Mouse (Mus musculus): ENCODE measurements around the gene Glmn. TPM values are rescaled to one million over a fixed set of nuclear protein-coding genes. Genes with fewer than 3 reads are reported as not detected.

Gene Glmn
- polyA plus RNA-seq, 1 experiment from 2014 or later = 47.6 TPM

- peaks cover 4% of the 10 kb centered on the region; the same call in 1 of the 2 replicates for H3K36me3 ChIP-seq (ENCODE audit: control insufficient read depth, insufficient read depth, low read length)
- peak overlapping the region; percentile 72 for H3K4me2 ChIP-seq (ENCODE audit: low read depth, low read length)
- WGBS = 9% methylated on average over 4 of the region's 4 CpGs
- H3K27ac ChIP-seq (ENCODE audit: low read depth, low read length) = no peak overlapping the region; the same call in 1 of the 2 replicates
- ATAC-seq (ENCODE audit: low read depth) = no peak
- peaks cover 4% of the 10 kb centered on the region; the same call in 1 of the 2 replicates for H3K4me1 ChIP-seq (ENCODE audit: control insufficient read depth, insufficient read depth, low read length)
- H3K4me3 ChIP-seq (ENCODE audit: low read depth, low read length) = peak overlapping the region; percentile 50
- peak overlapping the region; percentile 72; the same call in 1 of the 2 replicates for H3K9ac ChIP-seq (replicated peaks; ENCODE audit: low read depth, low read length)
- H3K27me3 ChIP-seq (ENCODE audit: control insufficient read depth, insufficient read depth, low read length) = no peaks in the 10 kb centered on the region
- H3K9me3 ChIP-seq (ENCODE audit: control insufficient read depth, low read length) = no peaks in the 10 kb centered on the region
Measured at GRCm38 (mm10) chr5:107598380-107598779, 692 bp upstream of the Glmn start.

- H3K4me3 ChIP-seq (ENCODE audit: low read depth, low read length) = no peak overlapping the region
- H3K36me3 ChIP-seq (ENCODE audit: control insufficient read depth, insufficient read depth, low read length) = peaks cover 10% of the 10 kb centered on the region; the same call in 1 of the 2 replicates
- WGBS = 90% methylated on average over 9 of the region's 9 CpGs
- no peaks in the 10 kb centered on the region for H3K4me1 ChIP-seq (ENCODE audit: control insufficient read depth, insufficient read depth, low read length)
- H3K4me2 ChIP-seq (ENCODE audit: low read depth, low read length) = no peak overlapping the region
- H3K9me3 ChIP-seq (ENCODE audit: control insufficient read depth, low read length) = no peaks in the 10 kb centered on the region
- no peaks in the 10 kb centered on the region for H3K27me3 ChIP-seq (ENCODE audit: control insufficient read depth, insufficient read depth, low read length)
- no peak; the same call in 1 of the 2 replicates for ATAC-seq (ENCODE audit: low read depth)
- no peak overlapping the region for H3K9ac ChIP-seq (replicated peaks; ENCODE audit: low read depth, low read length)
- no peak overlapping the region for H3K27ac ChIP-seq (ENCODE audit: low read depth, low read length)
Measured at GRCm38 (mm10) chr5:107569148-107569547, 28.5 kb downstream of the Glmn start.

- Histone ChIP-seq H3K36me3 (ENCODE audit: control insufficient read depth, insufficient read depth, low read length) (peaks cover 15% of the 10 kb centered on the region), H3K9me3 (ENCODE audit: control insufficient read depth, low read length) (no peaks in the 10 kb centered on the region), H3K4me2 (ENCODE audit: low read depth, low read length) (no peak overlapping the region), H3K9ac (replicated peaks; ENCODE audit: low read depth, low read length) (no peak overlapping the region), H3K4me1 (ENCODE audit: control insufficient read depth, insufficient read depth, low read length) (no peaks in the 10 kb centered on the region), H3K4me3 (ENCODE audit: low read depth, low read length) (no peak overlapping the region), H3K27ac (ENCODE audit: low read depth, low read length) (no peak overlapping the region), H3K27me3 (ENCODE audit: control insufficient read depth, insufficient read depth, low read length) (no peaks in the 10 kb centered on the region)
- WGBS = 93% methylated on average over 3 of the region's 3 CpGs
- no peak for ATAC-seq (ENCODE audit: low read depth)
Measured at GRCm38 (mm10) chr5:107556969-107557368, 40.7 kb downstream of the Glmn start.

GRCm38 (mm10) chr5:107554336-107554735 is 43.4 kb downstream of the Glmn start:
- Histone ChIP-seq H3K27ac (ENCODE audit: low read depth, low read length) (no peak overlapping the region), H3K36me3 (ENCODE audit: control insufficient read depth, insufficient read depth, low read length) (peaks cover 14% of the 10 kb centered on the region), H3K27me3 (ENCODE audit: control insufficient read depth, insufficient read depth, low read length) (no peaks in the 10 kb centered on the region), H3K4me1 (ENCODE audit: control insufficient read depth, insufficient read depth, low read length) (no peaks in the 10 kb centered on the region), H3K9me3 (ENCODE audit: control insufficient read depth, low read length) (no peaks in the 10 kb centered on the region), H3K9ac (replicated peaks; ENCODE audit: low read depth, low read length) (no peak overlapping the region), H3K4me3 (ENCODE audit: low read depth, low read length) (no peak overlapping the region), H3K4me2 (ENCODE audit: low read depth, low read length) (no peak overlapping the region)
- ATAC-seq (ENCODE audit: low read depth) = no peak
- WGBS = 91% methylated on average over 5 of the region's 5 CpGs

GRCm38 (mm10) chr5:107548444-107548843 is 49.2 kb downstream of the Glmn start:
- Histone ChIP-seq H3K9me3 (ENCODE audit: control insufficient read depth, low read length) (no peaks in the 10 kb centered on the region), H3K36me3 (ENCODE audit: control insufficient read depth, insufficient read depth, low read length) (no peaks in the 10 kb centered on the region), H3K27me3 (ENCODE audit: control insufficient read depth, insufficient read depth, low read length) (no peaks in the 10 kb centered on the region), H3K4me1 (ENCODE audit: control insufficient read depth, insufficient read depth, low read length) (no peaks in the 10 kb centered on the region), H3K27ac (ENCODE audit: low read depth, low read length) (no peak overlapping the region), H3K4me2 (ENCODE audit: low read depth, low read length) (no peak overlapping the region), H3K9ac (replicated peaks; ENCODE audit: low read depth, low read length) (no peak overlapping the region), H3K4me3 (ENCODE audit: low read depth, low read length) (no peak overlapping the region)
- ATAC-seq (ENCODE audit: low read depth) = no peak
- 88% methylated on average over 3 of the region's 3 CpGs for WGBS

GRCm38 (mm10) chr5:107547955-107548354 is 49.7 kb downstream of the Glmn start:
- no peak overlapping the region for H3K4me3 ChIP-seq (ENCODE audit: low read depth, low read length)
- no peaks in the 10 kb centered on the region for H3K36me3 ChIP-seq (ENCODE audit: control insufficient read depth, insufficient read depth, low read length)
- 92% methylated on average over 3 of the region's 3 CpGs for WGBS
- no peaks in the 10 kb centered on the region for H3K4me1 ChIP-seq (ENCODE audit: control insufficient read depth, insufficient read depth, low read length)
- H3K27me3 ChIP-seq (ENCODE audit: control insufficient read depth, insufficient read depth, low read length) = no peaks in the 10 kb centered on the region
- H3K4me2 ChIP-seq (ENCODE audit: low read depth, low read length) = no peak overlapping the region
- H3K9ac ChIP-seq (replicated peaks; ENCODE audit: low read depth, low read length) = no peak overlapping the region
- no peak overlapping the region for H3K27ac ChIP-seq (ENCODE audit: low read depth, low read length)
- no peak for ATAC-seq (ENCODE audit: low read depth)
- no peaks in the 10 kb centered on the region for H3K9me3 ChIP-seq (ENCODE audit: control insufficient read depth, low read length)

- WGBS = 87% methylated on average over 4 of the region's 4 CpGs
- ATAC-seq (ENCODE audit: low read depth) = no peak
Measured at GRCm38 (mm10) chr5:107545927-107546326, 51.8 kb downstream of the Glmn start.

GRCm38 (mm10) chr5:107541696-107542095 is 56.0 kb downstream of the Glmn start:
- H3K27ac ChIP-seq (ENCODE audit: low read depth, low read length) = no peak overlapping the region
- no peak overlapping the region for H3K4me3 ChIP-seq (ENCODE audit: low read depth, low read length)
- H3K4me1 ChIP-seq (ENCODE audit: control insufficient read depth, insufficient read depth, low read length) = no peaks in the 10 kb centered on the region
- WGBS = 34% methylated on average over 7 of the region's 7 CpGs
- no peaks in the 10 kb centered on the region for H3K36me3 ChIP-seq (ENCODE audit: control insufficient read depth, insufficient read depth, low read length)
- H3K4me2 ChIP-seq (ENCODE audit: low read depth, low read length) = no peak overlapping the region
- H3K9ac ChIP-seq (replicated peaks; ENCODE audit: low read depth, low read length) = no peak overlapping the region
- no peaks in the 10 kb centered on the region for H3K9me3 ChIP-seq (ENCODE audit: control insufficient read depth, low read length)
- no peak for ATAC-seq (ENCODE audit: low read depth)
- no peaks in the 10 kb centered on the region for H3K27me3 ChIP-seq (ENCODE audit: control insufficient read depth, insufficient read depth, low read length)

More at GRCm38 (mm10) chr5:107545927-107546326, 51.8 kb downstream of the Glmn start:
- H3K4me2 ChIP-seq (ENCODE audit: low read depth, low read length) = no peak overlapping the region
- H3K9me3 ChIP-seq (ENCODE audit: control insufficient read depth, low read length) = no peaks in the 10 kb centered on the region
- no peaks in the 10 kb centered on the region for H3K4me1 ChIP-seq (ENCODE audit: control insufficient read depth, insufficient read depth, low read length)
- H3K27ac ChIP-seq (ENCODE audit: low read depth, low read length) = no peak overlapping the region
- H3K4me3 ChIP-seq (ENCODE audit: low read depth, low read length) = no peak overlapping the region
- H3K27me3 ChIP-seq (ENCODE audit: control insufficient read depth, insufficient read depth, low read length) = no peaks in the 10 kb centered on the region
- H3K9ac ChIP-seq (replicated peaks; ENCODE audit: low read depth, low read length) = no peak overlapping the region
- no peaks in the 10 kb centered on the region for H3K36me3 ChIP-seq (ENCODE audit: control insufficient read depth, insufficient read depth, low read length)

GRCm38 (mm10) chr5:107534581-107534980 is 63.1 kb downstream of the Glmn start, which contains the start of gene 1700028K03Rik:
1700028K03Rik (plus strand) TSS chr5:107534709.
- Histone ChIP-seq H3K9ac (replicated peaks; ENCODE audit: low read depth, low read length) (no peak within 1 kb of the TSS), H3K9me3 (ENCODE audit: control insufficient read depth, low read length) (no peaks in the 10 kb centered on the region), H3K27ac (ENCODE audit: low read depth, low read length) (no peak within 1 kb of the TSS), H3K4me1 (ENCODE audit: control insufficient read depth, insufficient read depth, low read length) (no peaks in the 10 kb centered on the region), H3K27me3 (ENCODE audit: control insufficient read depth, insufficient read depth, low read length) (no peaks in the 10 kb centered on the region), H3K36me3 (ENCODE audit: control insufficient read depth, insufficient read depth, low read length) (no peaks in the 10 kb centered on the region), H3K4me2 (ENCODE audit: low read depth, low read length) (no peak within 1 kb of the TSS), H3K4me3 (ENCODE audit: low read depth, low read length) (no peak within 1 kb of the TSS)
- ATAC-seq (ENCODE audit: low read depth) = no peak
- WGBS = 80% methylated on average over 15 of the region's 15 CpGs

Measured in neural tube, embryonic 14.5 days (tissue).